Mouse (Mus musculus) fat pad, adult 2 months (tissue): ENCODE measurements around the gene Sowahb.

ENCODE experiments used
- DNase-seq: peaks from one replicate; pipeline ENCODE4 v3.0.0-alpha.2; 2011; ENCODE audit warnings: low read depth, low spot score; ENCODE audit errors: extremely low read depth

The Sowahb gene

DNA sequence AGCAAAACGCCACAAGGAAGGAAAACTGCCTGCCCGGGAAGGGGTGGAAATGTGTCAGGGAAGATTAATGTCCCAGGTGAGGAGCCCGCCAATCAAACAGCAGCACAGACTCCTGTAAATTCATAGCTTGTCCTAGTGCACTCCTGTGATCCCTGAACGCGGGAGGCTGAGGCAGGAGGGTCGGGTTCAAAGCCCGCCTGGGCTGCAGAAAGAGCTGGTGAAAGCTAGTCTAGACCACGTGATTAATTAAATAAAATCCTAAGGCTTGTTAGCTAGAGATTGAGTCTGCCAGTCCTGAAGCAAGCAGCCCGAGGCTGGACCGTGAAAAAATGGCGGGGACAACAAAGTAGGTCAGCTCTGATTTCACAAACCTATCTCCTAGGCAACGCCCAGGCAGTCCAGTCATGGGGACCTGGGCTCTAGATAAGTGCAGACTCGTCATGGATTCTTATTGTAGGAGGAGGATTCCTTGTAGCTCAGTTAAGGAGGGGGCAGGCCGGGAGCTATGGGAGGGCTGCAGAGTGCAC lies 38.9 kb downstream of the Sowahb start:
- no peak for DNase-seq

DNA sequence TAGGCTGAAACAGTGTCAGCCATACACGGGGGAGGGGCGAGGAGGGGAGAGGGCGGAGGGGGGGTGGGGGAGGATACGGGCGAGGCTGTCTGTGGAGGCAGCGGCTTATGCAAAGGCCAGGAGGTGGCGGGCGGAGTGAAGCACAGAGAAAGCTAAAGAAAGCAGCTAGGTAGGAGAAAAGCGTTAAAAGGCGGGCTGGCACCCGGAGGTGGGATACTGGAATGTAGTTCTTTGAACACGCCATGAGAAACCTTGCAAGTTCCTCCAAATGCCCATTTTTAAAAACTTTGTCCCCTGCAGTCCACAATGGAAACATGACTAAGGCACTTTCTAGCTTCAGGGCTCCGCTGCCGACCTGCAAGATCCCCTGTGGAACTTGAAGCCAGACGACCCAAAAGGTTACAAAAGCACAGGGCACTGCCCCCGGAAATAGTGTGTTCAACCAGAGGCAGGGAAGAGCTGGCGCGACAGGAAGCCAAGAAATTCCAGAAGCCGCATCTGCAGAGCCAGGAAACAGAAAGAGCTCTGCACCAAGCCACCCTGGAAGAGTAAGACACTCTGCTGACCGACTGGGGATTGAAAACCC lies 39.5 kb downstream of the Sowahb start:
- DNase-seq, result no peak

DNA sequence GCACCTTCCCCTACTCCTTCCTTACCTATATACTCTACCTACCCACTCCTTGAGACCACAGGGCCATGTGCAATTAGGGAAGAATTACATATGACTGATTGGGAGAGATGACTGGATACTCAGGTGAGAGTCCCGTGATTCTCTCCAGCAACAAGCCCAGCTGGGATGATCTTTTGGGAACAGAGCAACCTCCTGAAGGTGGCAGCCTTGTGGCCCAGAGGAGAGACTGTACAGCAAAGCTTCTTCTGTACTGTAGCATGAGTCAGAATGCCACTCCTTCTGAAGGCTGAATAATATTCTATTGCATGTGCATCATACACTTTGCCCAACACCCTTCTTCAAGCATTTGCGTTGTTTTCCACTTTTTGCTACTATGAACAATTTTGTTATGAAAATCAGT lies 42.2 kb downstream of the Sowahb start:
- no peak for DNase-seq

DNA sequence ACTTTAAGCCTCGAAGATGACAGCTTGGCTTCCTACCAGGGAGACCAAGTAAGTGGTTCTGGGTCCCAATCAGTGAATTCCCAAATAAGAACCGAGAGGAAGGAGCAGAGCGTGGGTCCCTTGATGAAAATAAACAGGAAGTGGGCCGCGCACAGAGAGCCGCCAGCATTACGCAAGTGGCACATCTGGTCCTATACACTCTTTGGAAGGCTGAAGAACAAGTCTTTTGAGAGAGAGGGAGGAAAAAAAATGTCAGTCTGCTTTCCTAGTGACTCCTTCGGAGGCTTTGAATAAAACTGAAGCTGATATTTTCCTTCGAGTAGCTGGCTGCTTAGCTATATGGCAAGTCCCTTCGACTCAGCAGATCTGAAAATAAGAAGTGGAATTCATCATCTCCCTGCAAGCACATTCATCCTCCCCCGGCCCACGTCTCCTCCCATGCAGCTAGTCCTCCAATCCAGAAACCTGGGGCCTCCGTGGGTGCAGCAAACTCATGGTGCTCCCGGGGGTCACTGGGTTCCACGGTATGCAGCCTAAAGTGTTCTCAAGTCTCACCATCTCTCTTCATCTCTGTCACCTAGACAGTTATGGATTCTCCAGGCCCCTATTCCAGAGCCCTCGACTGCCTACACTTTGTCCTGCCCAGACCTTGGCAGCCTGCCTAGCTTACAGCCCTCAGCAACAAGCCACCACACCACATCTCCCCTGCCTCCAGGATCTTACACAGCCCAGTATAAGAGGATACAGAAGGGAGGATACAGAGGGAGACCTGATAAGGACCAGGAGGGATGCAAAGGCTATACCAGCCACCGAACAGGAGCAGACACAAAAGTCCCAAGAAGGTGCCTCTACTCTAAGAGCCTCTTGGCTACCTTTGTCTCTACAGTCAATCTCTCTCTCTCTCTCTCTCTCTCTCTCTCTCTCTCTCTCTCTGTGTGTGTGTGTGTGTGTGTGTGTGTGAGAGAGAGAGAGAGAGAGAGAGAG lies 43.8 kb downstream of the Sowahb start:
- no peak for DNase-seq

DNA sequence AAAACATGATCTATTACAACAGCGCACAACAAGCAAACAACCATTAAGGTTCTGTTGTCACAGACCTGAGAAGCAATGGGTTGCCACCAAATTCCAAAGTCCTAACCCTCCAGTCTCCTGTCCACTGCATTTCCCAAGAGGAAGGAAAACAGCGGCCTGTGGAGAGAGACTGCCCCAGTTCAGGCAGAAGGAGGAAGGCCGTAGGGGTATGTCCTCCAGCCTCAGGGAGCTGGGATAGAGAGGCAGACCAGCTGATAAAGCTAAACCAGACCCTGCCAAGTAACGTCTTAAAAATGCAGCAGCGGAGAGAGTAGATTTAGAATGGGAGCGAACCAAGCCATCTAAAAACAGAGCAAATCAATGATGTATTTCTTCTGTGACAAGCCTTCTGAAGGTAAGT lies 44.8 kb downstream of the Sowahb start:
- no peak for DNase-seq

DNA sequence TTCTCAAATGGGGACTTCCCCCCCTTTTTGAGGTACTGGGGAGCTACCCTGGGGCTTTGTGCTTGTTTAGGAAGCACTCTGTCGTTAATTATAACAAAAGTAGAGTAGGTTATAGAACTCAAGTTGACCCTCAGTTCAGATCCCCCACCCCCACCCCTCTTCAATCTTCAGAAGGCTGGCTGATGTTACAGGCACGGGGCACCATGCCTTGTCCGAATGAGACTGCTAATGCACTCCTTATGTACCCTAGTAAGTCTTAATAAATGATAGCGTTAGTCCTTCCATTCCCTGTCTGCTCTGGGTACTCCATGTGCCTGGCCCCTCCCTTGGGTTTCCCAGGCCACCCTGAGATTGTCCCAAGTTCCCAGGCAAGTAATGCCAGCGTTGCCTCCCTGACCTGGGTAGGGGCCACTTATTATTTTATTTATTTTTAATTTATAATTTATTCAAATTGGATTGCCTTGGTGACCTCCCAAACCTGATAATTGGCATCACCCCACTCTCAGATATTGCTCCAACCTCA lies 46.3 kb downstream of the Sowahb start:
- no peak for DNase-seq

DNA sequence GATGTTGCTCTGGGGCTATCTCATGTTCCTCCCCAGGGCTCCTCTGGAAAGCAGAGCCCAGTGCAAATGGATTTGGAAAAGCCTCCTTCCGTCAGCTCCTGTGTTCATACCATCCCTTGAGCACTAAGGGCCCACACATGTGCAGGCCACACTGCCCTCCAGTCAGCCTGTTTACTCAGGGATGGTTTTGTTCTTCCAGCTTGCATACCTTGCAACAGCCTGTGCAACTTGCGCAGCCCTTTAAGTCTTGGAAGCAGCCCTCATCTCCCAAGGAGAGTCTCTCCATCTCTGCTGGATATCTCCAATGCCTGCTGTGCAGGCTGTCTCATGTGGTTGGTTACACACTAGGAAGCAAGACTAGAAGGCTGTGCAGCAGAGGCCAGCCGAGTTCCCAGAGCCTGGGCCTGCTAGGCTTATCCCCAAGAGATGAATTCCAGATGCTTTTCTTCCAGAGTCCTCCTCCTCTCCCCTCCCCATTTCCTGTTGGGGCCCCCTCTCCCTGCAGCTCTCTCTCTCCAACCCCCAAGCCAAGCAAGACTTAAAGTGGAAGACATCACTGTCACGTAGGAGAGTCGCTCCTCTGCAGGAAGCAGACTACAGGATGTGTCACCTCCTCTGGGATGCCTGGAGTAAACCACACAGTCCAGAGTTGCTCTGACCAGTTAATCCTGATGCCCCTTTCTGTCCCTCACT lies 47.2 kb downstream of the Sowahb start:
- DNase-seq, result no peak

DNA sequence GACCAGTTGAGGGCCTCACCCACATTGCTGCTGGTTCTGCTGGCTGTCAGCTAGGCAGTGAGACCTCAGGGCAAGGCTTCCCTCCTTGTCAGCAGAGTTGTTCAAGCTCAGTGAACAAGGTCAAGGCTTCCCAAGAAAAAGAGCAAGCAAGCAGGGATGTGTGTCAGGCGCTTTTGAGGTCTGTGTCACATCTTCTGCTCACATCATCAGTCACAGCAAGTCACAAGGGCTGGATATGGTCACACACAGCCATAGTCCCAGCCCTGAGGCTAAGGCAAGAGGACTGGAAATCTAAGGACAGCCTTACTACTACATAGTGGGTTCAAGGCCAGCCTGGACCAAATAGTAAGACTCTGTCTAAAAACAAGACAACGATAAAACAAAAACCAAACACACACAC lies 50.0 kb downstream of the Sowahb start:
- DNase-seq, result no peak

DNA sequence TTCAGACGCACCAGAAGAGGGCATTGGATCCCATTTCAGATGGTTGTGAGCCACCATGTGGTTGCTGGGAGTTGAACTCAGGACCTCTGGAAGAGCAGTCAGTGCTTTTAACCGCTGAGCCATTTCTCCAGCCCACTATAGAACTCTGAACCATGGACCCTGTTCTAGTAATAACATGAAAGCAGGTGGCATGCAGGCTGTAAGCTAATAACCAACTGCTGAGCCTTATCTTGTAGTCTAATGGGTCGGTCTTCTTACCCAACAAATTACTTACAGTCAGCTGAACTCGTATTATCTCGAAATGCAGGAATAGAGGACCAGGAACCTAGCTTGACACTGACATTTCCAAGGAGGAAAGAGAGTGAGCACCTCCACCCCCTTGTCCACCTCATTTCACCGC lies 50.5 kb downstream of the Sowahb start:
- no peak for DNase-seq

DNA sequence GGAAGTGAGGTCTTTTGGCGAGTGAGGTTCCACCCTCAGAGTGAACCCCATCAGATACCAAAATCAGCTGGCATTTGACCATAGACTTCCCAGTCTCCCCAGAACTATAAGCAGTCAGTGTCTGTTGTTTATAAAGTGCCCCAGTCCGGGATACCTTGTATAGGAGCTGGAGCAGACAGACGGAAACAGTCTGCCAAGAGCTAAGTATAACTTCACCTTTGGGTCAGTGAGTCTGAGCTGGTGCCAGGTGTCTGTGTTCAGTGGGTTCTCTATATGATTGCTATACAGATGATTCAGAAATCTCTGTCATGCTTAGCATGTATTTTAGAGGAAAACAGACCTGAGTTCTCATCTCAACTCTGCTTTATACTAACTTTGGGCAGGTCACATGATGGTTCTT lies 52.7 kb downstream of the Sowahb start:
- no peak for DNase-seq
